Mouse (Mus musculus) CH12.LX (cell line): ENCODE measurements around the gene Pmm2. TPM values are rescaled to one million over a fixed set of nuclear protein-coding genes. Genes with fewer than 3 reads are reported as not detected.

Experiments
- DNase-seq: peaks from one replicate; pipeline ENCODE4 v3.0.0-alpha.2; 2013; ENCODE audit errors: extremely low read depth
- H3K27ac ChIP-seq: 2 replicates; pipeline ENCODE4 v1.5.1; 2012; ENCODE audit warnings: low read depth, mild to moderate bottlenecking, control low read depth, moderate library complexity; ENCODE audit not compliant: insufficient read depth
- H3K27me3 ChIP-seq: replicated peaks from 2 replicates; pipeline ENCODE3; 2012; ENCODE audit warnings: inconsistent platforms
- H3K36me3 ChIP-seq, 2 experiments: replicated peaks in 1 of 2; 2 replicates each; pipeline versions ENCODE3 to v1.6.1; 2012; ENCODE audit warnings: inconsistent platforms in 1 of 2, low read length in 1 of 2, mild to moderate bottlenecking in 1 of 2, mixed read lengths in 1 of 2, moderate library complexity in 1 of 2; ENCODE audit not compliant: control insufficient read depth in 1 of 2, insufficient read depth in 1 of 2
- H3K4me1 ChIP-seq, 2 experiments: 2 replicates each; pipeline ENCODE4 v1.6.1; 2012; ENCODE audit warnings: inconsistent platforms in 1 of 2, moderate library complexity in 1 of 2; ENCODE audit not compliant: insufficient read depth in 2 of 2, control insufficient read depth in 1 of 2
- H3K4me2 ChIP-seq: 2 replicates; pipeline ENCODE4 v1.6.1; 2012; ENCODE audit warnings: low read depth, mild to moderate bottlenecking, control low read depth; ENCODE audit not compliant: poor library complexity, insufficient read depth, severe bottlenecking
- H3K4me3 ChIP-seq, 3 experiments: fragments of 150-350 bp in 1 of 3; sonication (generic) in 1 of 3; replicated peaks in 1 of 3; 2 replicates each; pipeline versions ENCODE3 to v1.5.1; 2011 to 2012; ENCODE audit warnings: low read depth in 2 of 3, low read length in 2 of 3, mild to moderate bottlenecking in 2 of 3, moderate library complexity in 2 of 3, control low read depth in 1 of 3, improper control_type of control experiment in 1 of 3, inconsistent platforms in 1 of 3, mixed read lengths in 1 of 3; ENCODE audit not compliant: poor library complexity in 1 of 3
- H3K79me2 ChIP-seq: replicated peaks from 2 replicates; pipeline ENCODE4 v1.6.1; 2012; ENCODE audit warnings: mild to moderate bottlenecking, moderate library complexity; ENCODE audit not compliant: control insufficient read depth, poor library complexity, insufficient read depth, severe bottlenecking; ENCODE audit errors: extremely low read depth
- H3K9ac ChIP-seq: 2 replicates; pipeline ENCODE4 v1.6.1; 2012; ENCODE audit warnings: low read depth, mild to moderate bottlenecking, control low read depth, moderate library complexity; ENCODE audit not compliant: insufficient read depth
- H3K9me3 ChIP-seq: replicated peaks from 2 replicates; pipeline ENCODE3; 2012; ENCODE audit warnings: low read length, inconsistent platforms, mixed read lengths
- E2F4 ChIP-seq: IDR thresholded peaks from 2 replicates; pipeline ENCODE4 v1.6.1; 2011; ENCODE audit warnings: low read depth, low read length, improper control_type of control experiment; ENCODE audit not compliant: insufficient replicate concordance
- ETS1 ChIP-seq: conservative IDR thresholded peaks from 2 replicates; pipeline ENCODE4 v1.6.1; 2012; ENCODE audit warnings: low read depth, mild to moderate bottlenecking, inconsistent platforms, low read length, improper control_type of control experiment, moderate library complexity
- GABPA ChIP-seq: IDR thresholded peaks from 2 replicates; pipeline ENCODE4 v1.6.1; 2012; ENCODE audit warnings: low read depth, low read length, improper control_type of control experiment, inconsistent platforms; ENCODE audit not compliant: insufficient replicate concordance
- HCFC1 ChIP-seq: IDR thresholded peaks from 2 replicates; pipeline ENCODE4 v1.6.1; 2012; ENCODE audit warnings: low read depth, mild to moderate bottlenecking, inconsistent platforms, low read length, improper control_type of control experiment
- KAT2A ChIP-seq: IDR thresholded peaks from 2 replicates; pipeline ENCODE4 v1.6.1; 2012; ENCODE audit warnings: low read length, improper control_type of control experiment, inconsistent platforms; ENCODE audit not compliant: insufficient replicate concordance
- MAFK ChIP-seq: IDR thresholded peaks from 2 replicates; pipeline ENCODE4 v1.6.1; 2011; ENCODE audit warnings: low read length, improper control_type of control experiment; ENCODE audit not compliant: insufficient replicate concordance
- MAZ ChIP-seq: IDR thresholded peaks from 2 replicates; pipeline ENCODE4 v1.6.1; 2012; ENCODE audit warnings: low read depth, mild to moderate bottlenecking, inconsistent platforms, low read length, improper control_type of control experiment, moderate library complexity
- MEF2A ChIP-seq: IDR thresholded peaks from 2 replicates; pipeline ENCODE4 v1.6.1; 2014; ENCODE audit warnings: low read depth, mild to moderate bottlenecking, inconsistent platforms, low read length, improper control_type of control experiment, borderline replicate concordance
- MXI1 ChIP-seq: IDR thresholded peaks from 2 replicates; pipeline ENCODE4 v1.6.1; 2011; ENCODE audit warnings: mild to moderate bottlenecking, low read depth, low read length, improper control_type of control experiment
- MYC ChIP-seq: IDR thresholded peaks from 2 replicates; pipeline ENCODE4 v1.6.1; 2011; ENCODE audit warnings: low read depth, mild to moderate bottlenecking, improper control_type of control experiment, low read length
- NELFE ChIP-seq: IDR thresholded peaks from 2 replicates; pipeline ENCODE4 v1.6.1; 2011; ENCODE audit warnings: low read depth, low read length, improper control_type of control experiment
- NRF1 ChIP-seq: IDR thresholded peaks from 2 replicates; pipeline ENCODE4 v1.6.1; 2014; ENCODE audit warnings: low read depth, mild to moderate bottlenecking, inconsistent platforms, low read length, improper control_type of control experiment, moderate library complexity
- PAX5 ChIP-seq: IDR thresholded peaks from 2 replicates; pipeline ENCODE4 v1.6.1; 2012; ENCODE audit warnings: low read length, inconsistent platforms, mixed read lengths
- POLR2A ChIP-seq: IDR thresholded peaks from 2 replicates; pipeline ENCODE4 v1.6.1; 2011; ENCODE audit warnings: low read depth, mild to moderate bottlenecking, improper control_type of control experiment, low read length
- POLR2AphosphoS2 ChIP-seq: IDR thresholded peaks from 2 replicates; pipeline ENCODE4 v1.6.1; 2011; ENCODE audit warnings: low read depth, low read length, improper control_type of control experiment
- RAD21 ChIP-seq: IDR thresholded peaks from 2 replicates; pipeline ENCODE4 v1.6.1; 2011; ENCODE audit warnings: low read depth, mild to moderate bottlenecking, low read length, improper control_type of control experiment, moderate library complexity
- RCOR1 ChIP-seq: conservative IDR thresholded peaks from 2 replicates; pipeline ENCODE4 v1.6.1; 2012; ENCODE audit warnings: low read depth, mild to moderate bottlenecking, inconsistent platforms, low read length, improper control_type of control experiment
- TCF12 ChIP-seq: IDR thresholded peaks from 2 replicates; pipeline ENCODE4 v1.6.1; 2014; ENCODE audit warnings: low read depth, mild to moderate bottlenecking, inconsistent platforms, low read length, improper control_type of control experiment
- USF2 ChIP-seq: conservative IDR thresholded peaks from 2 replicates; pipeline ENCODE4 v1.6.1; 2011; ENCODE audit warnings: low read depth, low read length, improper control_type of control experiment
- ZKSCAN1 ChIP-seq: IDR thresholded peaks from 2 replicates; pipeline ENCODE4 v1.6.1; 2012; ENCODE audit warnings: low read depth, inconsistent platforms, low read length, improper control_type of control experiment, borderline replicate concordance
- ZMIZ1 ChIP-seq: IDR thresholded peaks from 2 replicates; pipeline ENCODE4 v1.6.1; 2012; ENCODE audit warnings: low read depth, mild to moderate bottlenecking, inconsistent platforms, low read length, improper control_type of control experiment
- dilution Hi-C: fragments of 300-500 bp; cut with MboI; formaldehyde crosslinking; loops from 2 replicates; pipeline ENCODE4 v1.14.3; 2020; ENCODE audit warnings: low sequenced_read_pairs; ENCODE audit not compliant: extremely low pct_unique_long_range_greater_than_20kb, extremely low pct_ligation_motif_present
- in situ Hi-C: fragments of 300-500 bp; cut with MboI; formaldehyde crosslinking; loops from 3 replicates; pipeline ENCODE4 v1.14.3; 2019; ENCODE audit warnings: low sequenced_read_pairs, low pct_ligation_motif_present, low pct_unique_long_range_greater_than_20kb, mixed read lengths
- polyA plus RNA-seq: library from polyadenylated mRNA; unstranded; fragments of >175 nt; gene quantifications from 2 replicates; pipeline ENCODE4 v1.2.1, GENCODE M21; 2012; ENCODE audit warnings: low read depth; ENCODE audit not compliant: insufficient read length
- total RNA-seq, 2 experiments: library from RNA; depleted of rRNA; stranded (reverse); fragments of 300-350 nt in 1 of 2; fragments of >200 nt in 1 of 2; gene quantifications; 2 replicates each; pipeline ENCODE4 v1.2.3; 2012 to 2014

Gene Pmm2
- total and polyA plus RNA-seq, 3 experiments: 33.1 to 69.4 (median 42.1) TPM

- DNase-seq: no peak
- Histone ChIP-seq H3K27ac (no peak overlapping the region), H3K36me3 (peaks cover 67 to 97% of the 10 kb centered on the region in 2 experiments), H3K9me3 (no peaks in the 10 kb centered on the region), H3K27me3 (no peaks in the 10 kb centered on the region), H3K4me3 (no peak overlapping the region), H3K4me2 (no peak overlapping the region), H3K9ac (no peak overlapping the region), H3K79me2 (no peaks in the 10 kb centered on the region), H3K4me1 (peaks cover 3 to 9% of the 10 kb centered on the region in 2 experiments; a peak in 3 of 4 replicates)
- in situ Hi-C loops (no loop called here), dilution Hi-C loops (no loop called here)
- no peak for TF ChIP-seq NRF1
Measured at GRCm38 (mm10) chr16:8645546-8645945, 8.1 kb downstream of the Pmm2 start.

- DNase-seq: peak; percentile 55
- Histone ChIP-seq H3K27me3 (no peaks in the 10 kb centered on the region), H3K4me1 (peaks cover 3 to 9% of the 10 kb centered on the region in 2 experiments; a peak in 3 of 4 replicates), H3K4me2 (no peak overlapping the region)
- no peak for TF ChIP-seq HCFC1
- TF ChIP-seq, all 38 proteins: peak for 0
- Histone ChIP-seq H3K4me3 (no peak overlapping the region), H3K27ac (no peak overlapping the region), H3K9me3 (no peaks in the 10 kb centered on the region), H3K9ac (no peak overlapping the region), H3K36me3 (peaks cover 83 to 98% of the 10 kb centered on the region in 2 experiments), H3K79me2 (no peaks in the 10 kb centered on the region)
- in situ Hi-C loops: no loop called here
- dilution Hi-C loops: no loop called here
Measured at GRCm38 (mm10) chr16:8650007-8650406, 12.5 kb downstream of the Pmm2 start.

DNA sequence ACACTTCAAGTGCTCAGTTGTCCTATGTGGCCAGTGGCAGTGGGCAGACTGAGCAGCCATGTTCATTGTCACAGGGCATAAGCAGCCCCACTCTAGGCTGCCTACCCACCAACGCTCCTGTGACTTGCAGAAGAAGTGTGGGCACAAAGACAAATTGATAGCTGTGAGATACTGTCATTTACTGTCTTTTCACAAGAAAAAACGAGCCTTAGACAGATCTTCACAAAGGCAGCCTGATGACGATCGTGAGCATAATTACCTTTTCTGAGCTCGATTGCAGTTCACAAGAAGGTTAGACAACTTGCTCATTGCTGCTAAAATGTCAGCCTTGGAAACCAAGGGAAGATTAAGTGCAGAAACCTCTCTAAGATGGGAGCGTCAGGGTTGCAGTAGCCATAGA lies 17.6 kb downstream of the Pmm2 start:
- dilution Hi-C loops: no loop called here
- Histone ChIP-seq H3K4me3 (no peak overlapping the region), H3K79me2 (no peaks in the 10 kb centered on the region), H3K9me3 (no peaks in the 10 kb centered on the region), H3K27me3 (no peaks in the 10 kb centered on the region), H3K27ac (no peak overlapping the region), H3K9ac (no peak overlapping the region), H3K4me2 (no peak overlapping the region), H3K4me1 (peaks cover under 1 to 1% of the 10 kb centered on the region in 2 experiments; a peak in 3 of 4 replicates), H3K36me3 (peaks cover 82 to 98% of the 10 kb centered on the region in 2 experiments)
- TF ChIP-seq POLR2A: no peak
- TF ChIP-seq NRF1: no peak
- no peak for TF ChIP-seq MAZ
- no peak for TF ChIP-seq RAD21
- TF ChIP-seq ZKSCAN1: no peak
- TF ChIP-seq MEF2A: no peak
- no peak for TF ChIP-seq GABPA
- no peak for TF ChIP-seq TCF12
- TF ChIP-seq USF2: no peak
- TF ChIP-seq PAX5: no peak
- TF ChIP-seq MAFK: no peak
- no peak for TF ChIP-seq POLR2AphosphoS2
- TF ChIP-seq E2F4: no peak
- no peak for TF ChIP-seq NELFE
- no peak for TF ChIP-seq MYC
- no peak for TF ChIP-seq ZMIZ1
- no peak for TF ChIP-seq ETS1
- no peak for TF ChIP-seq KAT2A
- TF ChIP-seq RCOR1: no peak
- TF ChIP-seq MXI1: no peak
- in situ Hi-C loops: no loop called here
- DNase-seq: no peak
